Mouse (Mus musculus) thymus, adult 2 months (tissue): ENCODE measurements around the gene Epha2. TPM values are rescaled to one million over a fixed set of nuclear protein-coding genes. Genes with fewer than 3 reads are reported as not detected.

Source experiments
- DNase-seq: peaks from one replicate; pipeline ENCODE4 v3.0.0; 2021
- H3K27ac ChIP-seq: fragments of 200-500 bp; 2 replicates; pipeline ENCODE4 v1.5.1; 2012; ENCODE audit warnings: low read length, control low read depth; ENCODE audit not compliant: control insufficient read depth, insufficient read depth
- H3K27me3 ChIP-seq: fragments of 200-500 bp; 2 replicates; pipeline ENCODE4 v1.6.1; 2012; ENCODE audit warnings: mild to moderate bottlenecking, low read length, moderate library complexity, mixed read lengths; ENCODE audit not compliant: control insufficient read depth, insufficient read depth
- H3K36me3 ChIP-seq: fragments of 200-500 bp; 2 replicates; pipeline ENCODE4 v1.6.1; 2012; ENCODE audit warnings: mild to moderate bottlenecking, low read length, moderate library complexity; ENCODE audit not compliant: control insufficient read depth, insufficient read depth
- H3K4me1 ChIP-seq: fragments of 200-500 bp; replicated peaks from 2 replicates; pipeline ENCODE4 v1.6.1; 2012; ENCODE audit warnings: low read length; ENCODE audit not compliant: control insufficient read depth, insufficient read depth
- H3K4me3 ChIP-seq: fragments of 200-500 bp; 2 replicates; pipeline ENCODE4 v1.5.1; 2012; ENCODE audit warnings: mild to moderate bottlenecking, low read length, control low read depth, moderate library complexity; ENCODE audit not compliant: control insufficient read depth, insufficient read depth
- CTCF ChIP-seq: fragments of 200-500 bp; IDR thresholded peaks from 2 replicates; pipeline ENCODE4 v1.5.1; 2012; ENCODE audit warnings: mild to moderate bottlenecking, control low read depth, low read length, moderate library complexity, borderline replicate concordance; ENCODE audit not compliant: control insufficient read depth, poor library complexity, insufficient read depth; ENCODE audit errors: extremely low read depth
- POLR2A ChIP-seq: fragments of 200-500 bp; IDR thresholded peaks from 2 replicates; pipeline ENCODE4 v1.6.1; 2012; ENCODE audit warnings: mild to moderate bottlenecking, low read length, control low read depth, moderate library complexity; ENCODE audit not compliant: control insufficient read depth, poor library complexity, insufficient read depth; ENCODE audit errors: extremely low read depth
- WGBS: fragments of 180-500 bp; shearing (Covaris S2); methylation state at CpG from one replicate; pipeline ENCODE4 v1.1.7; 2018; 5-methylcytosine and 5-hydroxymethylcytosine counted together
- polyA plus RNA-seq: library from polyadenylated mRNA; depleted of rRNA; stranded (reverse); fragments of >200 nt; gene quantifications from 2 replicates; pipeline ENCODE4 v1.2.3, GENCODE M21; 2012; rRNA removed

Epha2 gene
- polyA plus RNA-seq, 1 experiment, result 3.9 TPM

DNA sequence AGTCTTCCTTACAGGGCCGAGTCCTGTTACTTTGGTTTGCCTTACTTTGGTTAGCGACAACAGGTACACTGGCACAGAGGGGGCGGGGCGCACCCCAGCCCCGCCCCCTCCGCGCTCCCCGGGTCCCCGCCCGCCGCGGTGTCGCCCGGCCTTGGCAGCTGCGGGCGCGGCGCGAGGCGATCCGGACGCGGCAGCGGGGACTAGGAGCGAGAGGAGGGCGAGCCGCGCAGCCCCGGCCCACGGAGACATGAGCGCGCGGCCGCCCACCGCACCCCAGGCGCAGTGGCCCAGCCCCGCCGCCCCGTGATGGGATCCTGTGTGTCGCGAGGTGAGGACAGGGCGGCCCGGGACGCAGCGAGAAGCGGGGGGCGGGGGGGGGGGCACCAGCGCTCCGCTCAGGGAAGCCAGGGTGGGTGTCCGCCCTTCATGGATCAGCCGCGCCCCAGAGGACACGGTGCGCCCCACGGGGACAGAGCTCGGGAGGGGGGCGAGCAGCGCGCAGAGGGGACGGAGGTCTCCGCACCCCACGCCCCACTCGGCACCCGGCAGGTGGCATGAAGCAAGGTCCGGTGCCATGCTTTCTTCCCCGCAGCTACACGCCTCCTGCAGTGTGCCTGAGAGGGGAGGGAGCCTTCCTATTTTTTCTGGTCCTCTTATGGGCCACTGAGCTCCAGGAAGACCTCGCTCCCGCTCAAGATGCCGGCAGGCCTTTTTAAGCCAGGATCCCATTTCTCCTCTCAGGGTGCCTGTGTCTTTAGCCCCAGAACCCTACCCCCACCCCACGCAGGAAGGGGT, 67.2 kb downstream of the Epha2 start, which contains the start of gene Fam131c:
Gene Fam131c, plus strand, starts transcription at position 224 of the 795 bp plus-strand sequence.
- no peak for DNase-seq
- H3K27ac ChIP-seq, result no peak within 1 kb of the TSS
- TF ChIP-seq POLR2A, result no peak
- TF ChIP-seq CTCF, result no peak
- no peak within 1 kb of the TSS for H3K4me3 ChIP-seq
- H3K27me3 ChIP-seq, result peaks cover 3% of the 10 kb centered on the region; the same call in 1 of the 2 replicates
- 6% methylated on average over 63 of the region's 71 CpGs for WGBS
- no peaks in the 10 kb centered on the region for H3K36me3 ChIP-seq
- H3K4me1 ChIP-seq, result 0 out of 2 replicates have a peak, but pooled peaks cover 2% of the 10 kb centered on the region

DNA sequence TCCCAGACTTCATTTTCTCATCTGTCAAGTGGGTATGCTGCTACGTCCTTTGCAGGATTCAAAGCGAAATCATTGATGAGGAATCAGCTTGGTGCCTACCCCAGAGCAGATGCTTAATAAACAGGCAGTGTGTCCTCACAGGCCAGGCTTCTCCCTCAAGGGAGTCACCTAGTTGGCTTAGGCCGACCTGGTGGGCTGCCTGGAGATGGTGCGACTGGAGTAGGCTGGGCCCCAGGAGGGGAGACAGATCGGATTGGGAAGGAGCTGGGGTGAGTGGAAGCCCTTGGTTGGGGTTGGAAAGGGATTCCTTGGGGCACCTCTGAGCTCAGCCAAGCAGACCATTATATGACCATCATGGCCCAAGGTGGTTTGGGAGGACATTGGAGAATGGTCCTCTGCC, 71.4 kb downstream of the Epha2 start:
- H3K36me3 ChIP-seq, result no peaks in the 10 kb centered on the region
- no peak overlapping the region for H3K4me3 ChIP-seq
- no peak for TF ChIP-seq POLR2A
- TF ChIP-seq CTCF, result no peak
- H3K27ac ChIP-seq, result no peak overlapping the region
- 94% methylated on average over 5 of the region's 5 CpGs for WGBS
- H3K27me3 ChIP-seq, result peaks cover 3% of the 10 kb centered on the region; the same call in 1 of the 2 replicates
- DNase-seq, result no peak
- H3K4me1 ChIP-seq, result 0 out of 2 replicates have a peak, but pooled peaks cover 2% of the 10 kb centered on the region

Other genes starting within 250 kb of the Epha2 start
- gene Crocc, start 240.7 kb upstream of the Epha2 start, polyA plus RNA-seq, result 12.9 and 17.6 TPM in 2 replicates
- 105 and 111 TPM in 2 replicates for gene Necap2, start 222.9 kb upstream of the Epha2 start, polyA plus RNA-seq
- gene Spata21, start 212.9 kb upstream of the Epha2 start, polyA plus RNA-seq, result 0.08 and 0.23 TPM in 2 replicates
- gene Szrd1, start 161.5 kb upstream of the Epha2 start, polyA plus RNA-seq, result 54.2 and 62.1 TPM in 2 replicates
- gene Fbxo42, start 153.3 kb upstream of the Epha2 start, polyA plus RNA-seq, result 29.1 and 29.3 TPM in 2 replicates
- 3.5 and 3.6 TPM in 2 replicates for gene Rsg1, start 87.3 kb upstream of the Epha2 start, polyA plus RNA-seq
- gene Arhgef19, start 61.7 kb upstream of the Epha2 start, polyA plus RNA-seq, result 2.6 and 2.8 TPM in 2 replicates
- gene Fam131c, start 67.0 kb downstream of the Epha2 start, polyA plus RNA-seq, result 0.17 and 0.40 TPM in 2 replicates
- 0.35 and 0.46 TPM in 2 replicates for gene Clcnka, start 97.5 kb downstream of the Epha2 start, polyA plus RNA-seq
- gene Clcnkb, start 114.8 kb downstream of the Epha2 start, polyA plus RNA-seq, result 0.24 and 0.27 TPM in 2 replicates
- 3.3 and 36.2 TPM in 2 replicates for gene Hspb7, start 119.5 kb downstream of the Epha2 start, polyA plus RNA-seq
- gene Srarp, start 134.9 kb downstream of the Epha2 start, polyA plus RNA-seq, result 0.40 and 0.42 TPM in 2 replicates
- gene Zbtb17, start 143.4 kb downstream of the Epha2 start, polyA plus RNA-seq, result 87.3 and 98.6 TPM in 2 replicates
- gene Spen, start 237.4 kb downstream of the Epha2 start, polyA plus RNA-seq, result 63.4 and 84.1 TPM in 2 replicates